Mouse (Mus musculus): ENCODE data around the gene Serpinb8.

GRCm38 (mm10) chr1:107562110-107562509 lies 27.7 kb upstream of the Serpinb8 start:
- TF ChIP-seq CTCF (IDR thresholded peaks at IDR 0.05) (peak; percentile 45), EP300 (IDR thresholded peaks at IDR 0.05) (no peak)

Data from lung, postnatal 0 days (tissue).